Mouse (Mus musculus) kidney, adult 9 months (tissue): ENCODE measurements around the gene Gm5640.
"Not testable (repeated sequence)": the region's sequence is repeated elsewhere in the genome, so short reads cannot be mapped to it uniquely, and the experiment has no call there.

Experiments
- DNase-seq: peaks from one replicate; pipeline ENCODE4 v3.0.0; 2022

The Gm5640 gene

GRCm38 (mm10) chrX:74645466-74646323 lies at the start of gene Gm5640:
Gene Gm5640 (minus strand): TSS chrX:74645635.
- peak; percentile 14 for DNase-seq

- not testable (repeated sequence) for DNase-seq
These were observed 958 bp upstream of the Gm5640 start for GRCm38 (mm10) chrX:74646393-74646792.

GRCm38 (mm10) chrX:74592379-74592778 lies 53.1 kb downstream of the Gm5640 start, which contains the start of gene Olfr1325:
Gene Olfr1325 (plus strand): TSS chrX:74592679.
- DNase-seq = no peak
